Mouse (Mus musculus): ENCODE measurements around the gene Nt5c3b.

Nt5c3b gene

DNA sequence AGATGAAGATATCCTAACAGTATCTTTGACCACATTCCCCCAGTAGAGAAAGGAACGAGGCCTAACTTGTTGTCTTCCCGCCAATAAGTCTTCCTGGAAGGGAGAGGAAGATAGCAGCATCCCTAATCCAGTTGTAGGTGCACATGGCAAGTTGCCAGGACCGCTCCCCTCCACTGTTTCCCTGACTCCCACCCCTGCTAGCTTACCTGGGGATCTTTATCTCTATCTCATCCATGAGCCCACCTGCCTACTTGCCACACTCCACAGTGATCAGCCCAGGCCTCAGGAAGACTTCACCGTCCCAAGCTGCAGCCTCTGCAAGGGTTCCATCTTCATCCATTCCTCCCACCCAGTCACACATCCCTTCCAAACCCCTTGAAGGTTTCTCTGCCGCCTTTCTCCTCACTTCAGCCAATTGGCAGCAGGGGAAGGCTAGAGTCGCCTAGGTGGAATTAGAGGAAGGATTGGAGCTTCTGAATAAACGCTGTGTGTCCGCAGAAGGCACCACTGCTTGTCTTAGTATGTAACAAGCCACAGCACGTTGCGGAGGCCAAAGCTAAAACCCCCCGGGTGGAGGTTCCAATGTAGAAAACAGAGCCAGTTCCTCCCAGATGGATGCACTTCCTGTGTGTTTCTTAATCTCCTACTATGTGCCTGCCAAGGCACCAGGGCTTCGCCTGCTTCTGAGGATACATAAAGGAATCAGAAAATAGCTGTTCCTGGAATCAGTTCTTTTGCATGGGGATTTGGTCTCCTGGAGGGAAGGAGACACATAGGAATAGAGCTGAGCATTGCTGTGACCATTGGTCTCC, 41.7 kb downstream of the Nt5c3b start:
- DNase-seq (ENCODE audit: low spot score in 2 of 2): no peak

DNA sequence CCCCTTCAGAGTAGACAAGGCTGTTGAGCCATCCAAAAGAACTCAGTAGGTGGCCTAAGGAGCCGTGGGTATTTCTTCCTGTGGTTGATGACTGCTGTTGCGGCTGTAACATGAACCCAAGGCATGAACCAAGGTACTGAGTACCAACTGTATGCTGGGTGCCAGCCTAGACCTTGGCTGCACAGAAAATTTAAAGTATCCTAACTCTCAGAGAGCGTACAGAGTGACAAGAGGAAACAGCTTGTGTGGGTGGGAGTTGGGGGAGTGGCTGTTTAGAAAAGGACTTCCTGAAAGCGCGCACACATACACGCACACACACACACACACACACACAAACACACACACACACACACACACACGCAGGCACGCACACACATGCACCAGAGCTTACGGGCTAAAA, 42.3 kb downstream of the Nt5c3b start:
- DNase-seq (ENCODE audit: low spot score in 2 of 2): no peak

- no peak for DNase-seq (ENCODE audit: low spot score in 2 of 2)
These were observed 43.1 kb downstream of the Nt5c3b start for GRCm38 (mm10) chr11:100398517-100398916.

DNA sequence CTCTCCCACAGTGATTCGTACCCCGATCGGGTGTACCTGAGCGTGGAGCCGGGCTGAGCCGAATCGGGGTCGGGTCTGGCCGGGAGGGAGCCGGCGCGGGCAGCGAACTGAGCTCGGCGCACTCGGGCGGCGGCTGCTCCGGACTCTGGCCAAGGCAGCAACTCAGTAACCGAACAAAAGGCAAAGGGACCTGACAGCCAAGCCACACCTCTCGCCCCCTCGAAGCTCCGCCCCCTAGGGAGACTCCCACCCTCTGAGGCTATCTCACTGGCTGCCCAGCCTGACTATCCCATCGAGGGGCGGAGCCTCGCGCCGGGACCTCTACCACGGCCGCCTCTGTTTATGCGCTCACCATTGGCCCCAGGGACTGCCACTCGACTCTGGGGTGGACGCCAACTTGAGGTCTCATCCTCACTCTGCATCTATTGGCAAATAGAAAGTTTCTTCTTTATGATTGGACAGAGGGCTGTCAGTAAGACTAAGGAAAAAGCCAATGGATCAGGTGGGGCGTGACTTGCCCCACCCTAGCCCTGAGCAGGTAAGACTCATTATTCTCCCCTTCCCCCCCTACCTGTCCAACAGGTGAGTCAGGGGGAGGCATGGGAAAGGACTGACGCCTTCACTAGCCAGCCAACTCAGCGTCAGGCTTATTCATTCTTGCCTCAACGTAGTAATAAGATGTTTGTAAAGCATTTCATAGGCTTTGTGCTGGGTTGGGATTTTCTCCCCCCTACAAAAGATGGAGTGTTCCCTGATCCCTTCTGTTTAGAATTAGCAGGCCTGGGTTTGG, 43.8 kb downstream of the Nt5c3b start, which contains the start of gene Jup:
TSS of gene Jup (minus strand) at position 164 of the 790 bp plus-strand sequence.
- DNase-seq (ENCODE audit: low spot score in 2 of 2): peak; percentile 99 to 100

DNA sequence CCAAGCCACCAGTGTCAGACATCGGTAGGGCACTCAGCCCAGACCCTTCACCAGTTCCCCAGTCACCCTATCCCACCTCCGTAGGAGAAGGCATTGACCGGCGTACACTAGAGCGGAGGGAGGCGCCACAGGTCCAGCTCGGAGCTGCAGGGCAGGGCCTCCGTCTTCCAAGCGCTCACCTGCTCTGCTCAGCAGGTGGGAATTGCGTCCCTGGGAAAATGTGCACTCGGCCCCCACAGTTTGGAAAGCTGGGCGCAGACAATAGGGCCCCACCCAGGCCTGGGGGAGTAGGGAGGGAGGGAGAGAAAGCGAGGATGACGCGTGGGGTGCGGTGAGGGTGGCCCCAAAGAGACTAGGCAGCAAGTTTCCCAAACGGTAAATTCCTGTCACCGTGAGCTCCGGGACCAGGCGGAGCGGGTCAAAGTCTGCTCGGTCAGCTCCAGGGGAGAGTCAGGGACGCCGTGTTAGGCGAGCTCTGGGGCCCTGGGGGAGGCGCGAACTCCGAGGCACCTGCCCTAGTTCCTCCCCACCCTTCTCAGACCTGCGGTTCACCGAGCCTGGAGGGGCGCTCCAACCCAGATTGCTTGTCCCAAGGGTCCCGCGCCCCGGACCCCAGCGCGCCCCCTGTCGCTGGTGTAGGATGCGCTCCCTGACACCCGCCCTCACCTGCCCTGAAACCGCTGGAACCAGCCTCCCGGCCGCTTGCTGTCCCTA, 44.6 kb downstream of the Nt5c3b start:
- DNase-seq (ENCODE audit: low spot score in 2 of 2): no peak

- no peak for DNase-seq (ENCODE audit: low spot score in 2 of 2)
These were observed 45.6 kb downstream of the Nt5c3b start for GRCm38 (mm10) chr11:100395861-100396631.

DNA sequence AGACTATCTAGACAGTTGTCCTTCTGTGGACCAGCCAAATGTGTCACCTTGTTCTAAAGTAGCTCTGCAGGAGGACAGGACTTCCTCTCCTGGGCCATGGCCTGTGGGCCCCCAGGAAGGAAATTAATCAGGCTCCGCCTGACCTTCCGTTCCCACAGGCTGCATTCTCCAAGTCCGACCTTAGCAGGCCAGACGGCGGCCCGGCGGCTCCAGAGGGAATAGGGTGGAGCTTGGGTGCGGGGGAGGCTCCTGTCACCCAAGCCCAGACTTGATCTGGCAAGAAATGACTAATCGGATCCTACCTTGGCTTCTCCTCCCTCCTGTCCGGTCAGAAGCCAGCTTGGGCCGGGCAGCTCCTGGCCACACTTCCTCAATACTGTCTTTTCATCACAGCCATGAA, 46.4 kb downstream of the Nt5c3b start:
- DNase-seq (ENCODE audit: low spot score in 2 of 2): no peak

GRCm38 (mm10) chr11:100394353-100395074, 47.1 kb downstream of the Nt5c3b start:
- no peak for DNase-seq (ENCODE audit: low spot score in 2 of 2)

DNA sequence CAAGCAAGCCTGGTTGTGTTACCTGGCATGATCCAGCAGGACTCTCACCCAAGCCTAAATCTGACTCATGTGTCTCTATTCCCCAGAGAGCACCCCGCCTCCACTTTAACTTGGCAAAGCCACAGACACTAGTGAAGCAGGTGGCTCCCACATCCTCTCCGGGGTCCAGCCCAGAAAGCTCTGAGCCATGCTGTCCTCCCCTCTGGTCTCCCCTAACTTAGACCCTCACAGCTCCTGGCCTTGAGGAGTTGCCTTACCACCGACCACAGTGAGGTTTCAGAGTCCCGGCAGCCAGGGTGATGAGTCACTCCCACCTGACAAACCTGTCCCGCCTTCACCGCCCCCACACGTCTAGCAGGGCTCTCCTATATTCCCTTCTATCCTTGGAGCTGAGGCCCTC, 47.9 kb downstream of the Nt5c3b start:
- DNase-seq (ENCODE audit: low spot score in 2 of 2): no peak

- peak in 1 of 2 experiments; percentile 40 for DNase-seq (ENCODE audit: low spot score in 2 of 2)
These were observed 48.6 kb downstream of the Nt5c3b start for GRCm38 (mm10) chr11:100392958-100393357.

DNA sequence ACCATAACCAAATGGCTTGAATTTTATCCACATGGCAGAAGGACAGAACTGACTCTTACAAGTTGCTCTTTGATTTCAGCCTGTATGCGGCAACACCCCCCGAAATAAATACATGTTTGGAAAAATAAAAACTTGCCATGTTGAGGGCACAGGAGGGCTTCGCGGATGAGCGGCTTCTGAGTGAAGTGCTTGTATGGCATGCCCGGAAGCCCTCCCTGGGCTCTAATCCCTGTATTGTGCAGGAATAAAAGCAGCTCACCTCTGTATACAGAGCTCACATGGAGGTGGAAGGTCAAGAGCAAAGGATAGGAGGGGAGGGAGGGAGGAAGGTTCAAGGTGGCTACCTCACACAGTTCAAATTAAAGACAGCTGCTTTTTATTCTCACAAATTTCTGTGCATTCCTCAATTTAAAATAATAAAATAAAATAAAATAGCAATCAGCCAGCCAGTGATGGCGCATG, 49.7 kb downstream of the Nt5c3b start:
- DNase-seq (ENCODE audit: low spot score in 2 of 2): no peak

DNA sequence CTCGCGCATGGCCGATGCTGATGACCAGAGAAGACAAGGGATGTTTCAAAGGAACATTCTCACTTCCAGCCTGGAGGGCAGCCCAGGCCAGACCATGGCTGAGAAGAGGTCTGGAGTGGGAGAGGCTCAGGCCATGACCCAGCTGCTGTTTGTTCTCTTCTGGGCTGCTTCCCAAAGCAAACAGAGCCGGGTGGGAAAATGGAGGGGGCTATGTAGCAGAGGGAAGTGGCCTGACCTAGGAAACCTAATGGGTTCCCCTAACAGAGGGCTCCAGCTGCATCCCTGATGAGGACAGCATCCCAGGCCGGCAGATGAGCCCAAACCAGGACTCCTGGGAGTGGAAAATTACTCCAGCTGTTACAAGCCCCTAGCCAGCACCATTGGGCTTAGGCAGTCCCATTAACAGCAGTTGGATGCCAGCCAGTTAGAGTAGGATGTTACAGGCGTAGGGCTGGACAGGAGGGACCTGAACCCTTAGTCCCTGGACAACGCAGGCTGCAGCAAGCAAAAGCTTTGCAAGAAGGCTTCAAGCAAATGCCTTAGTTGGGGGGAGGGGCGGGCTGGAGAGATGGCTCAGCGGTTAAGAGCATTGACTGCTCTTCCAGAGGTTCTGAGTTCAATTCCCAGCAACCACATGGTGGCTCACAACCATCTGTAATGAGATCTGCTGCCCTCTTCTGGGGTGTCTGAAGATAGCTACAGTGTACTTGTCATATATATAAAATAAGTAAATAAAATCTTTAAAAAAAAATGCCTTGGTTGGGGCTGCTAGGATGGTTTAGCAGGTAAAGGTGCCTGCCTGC, 50.3 kb downstream of the Nt5c3b start:
- peak in 1 of 2 experiments; percentile 46 for DNase-seq (ENCODE audit: low spot score in 2 of 2)

DNA sequence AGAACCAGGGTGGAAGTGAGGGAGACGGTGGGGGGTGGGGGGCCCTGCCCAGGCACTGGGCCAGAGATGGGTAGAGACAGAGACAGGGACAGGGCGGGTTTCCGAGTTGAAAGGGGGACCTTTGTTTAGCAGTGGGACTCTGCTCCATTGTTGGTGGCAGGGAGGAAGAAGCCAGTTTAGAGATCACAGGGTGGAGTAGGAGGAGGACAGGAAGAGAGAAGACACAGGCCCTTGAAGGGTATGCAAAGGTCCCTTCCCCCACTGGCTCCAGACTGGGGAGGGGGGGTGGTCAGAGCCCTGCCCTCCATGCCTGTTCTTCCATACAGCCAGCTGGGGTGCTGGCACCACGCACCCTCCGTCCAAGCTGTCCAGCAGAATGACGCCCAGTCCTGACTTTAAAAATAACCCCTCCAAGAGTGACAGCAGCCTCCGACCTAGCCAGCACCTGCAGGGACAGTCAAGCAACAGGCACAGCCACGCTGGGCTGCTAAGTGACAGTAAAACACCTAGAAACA, 51.6 kb downstream of the Nt5c3b start:
- DNase-seq (ENCODE audit: low spot score in 2 of 2): no peak

DNA sequence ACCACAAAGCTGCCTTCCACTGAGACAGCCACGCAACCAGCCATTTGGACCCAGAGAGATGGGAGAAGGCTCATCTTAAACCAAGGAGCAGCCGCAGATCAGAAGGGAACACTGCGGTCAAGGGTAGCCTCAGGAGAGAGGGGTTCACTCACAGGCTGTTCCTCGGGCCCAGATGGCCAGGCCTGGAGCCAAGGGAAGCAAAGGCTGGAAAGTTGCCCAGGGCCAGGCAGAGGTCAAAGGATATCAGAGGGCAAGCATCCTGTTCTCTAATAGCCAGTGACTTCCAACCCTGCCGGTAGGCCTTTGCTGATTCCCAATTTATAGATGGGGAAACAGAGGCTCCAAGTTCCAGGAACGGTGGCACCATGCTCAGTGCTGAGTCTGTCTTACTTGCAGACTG, 53.0 kb downstream of the Nt5c3b start:
- DNase-seq (ENCODE audit: low spot score in 2 of 2): no peak

- peak in 1 of 2 experiments; percentile 48 for DNase-seq (ENCODE audit: low spot score in 2 of 2)
These were observed 53.8 kb downstream of the Nt5c3b start for GRCm38 (mm10) chr11:100387589-100388375.

- DNase-seq (ENCODE audit: low spot score in 2 of 2): no peak
These were observed 54.5 kb downstream of the Nt5c3b start for GRCm38 (mm10) chr11:100387111-100387510.

- DNase-seq (ENCODE audit: low spot score in 2 of 2): no peak
These were observed 55.0 kb downstream of the Nt5c3b start for GRCm38 (mm10) chr11:100386586-100386985.

- DNase-seq (ENCODE audit: low spot score in 2 of 2): no peak
These were observed 56.6 kb downstream of the Nt5c3b start for GRCm38 (mm10) chr11:100385016-100385415.

DNA sequence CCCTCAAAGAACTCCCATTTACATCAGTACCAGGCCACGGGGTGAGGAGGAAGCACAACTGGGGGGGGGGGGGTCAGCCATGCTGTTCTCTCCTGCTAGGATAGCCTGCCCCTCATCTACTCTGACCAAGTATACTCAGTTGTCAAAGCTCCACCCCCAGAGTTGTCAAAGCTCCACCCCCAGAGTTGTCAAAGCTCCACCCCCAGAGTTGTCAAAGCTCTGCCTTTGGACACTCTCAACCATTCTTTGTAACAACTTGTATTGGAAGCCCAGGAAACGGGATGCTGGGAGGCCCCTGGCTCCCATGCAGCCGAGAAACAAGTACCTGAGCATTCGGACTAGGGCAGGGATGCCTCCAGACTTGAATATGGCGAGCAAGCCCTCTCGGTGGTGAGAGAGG, 58.9 kb downstream of the Nt5c3b start:
- DNase-seq (ENCODE audit: low spot score in 2 of 2): no peak
